Mouse (Mus musculus) urinary bladder, postnatal 36 days (tissue): ENCODE data around the gene Brd4.
A peak's percentile ranks its signal among the peaks of the same experiment; 100 is the strongest.

ENCODE experiments used
- DNase-seq, 2 experiments: peaks; one replicate each; pipeline ENCODE4 v3.0.0; 2022; ENCODE audit warnings: low spot score in 2 of 2, mixed read lengths in 1 of 2

Gene Brd4

DNA sequence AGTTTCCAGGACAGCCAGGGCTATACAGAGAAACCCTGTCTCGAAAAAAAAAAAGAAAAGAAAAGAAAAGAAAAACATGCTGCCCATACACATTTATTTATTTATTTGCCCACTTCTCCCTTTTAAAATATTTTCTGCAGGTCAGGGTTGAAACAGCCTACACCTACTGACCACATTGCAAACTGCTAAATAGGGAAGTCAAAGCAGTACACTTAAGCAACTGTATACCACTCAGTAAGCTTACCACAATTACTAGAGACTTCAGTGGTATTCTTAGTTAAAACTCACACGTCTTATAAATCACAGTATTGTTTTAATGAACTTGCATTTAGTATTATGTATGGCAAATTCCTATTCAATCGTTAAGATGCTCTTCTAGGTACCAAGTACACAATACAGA, 3.9 kb downstream of the Brd4 start:
- DNase-seq, result no peak

GRCm38 (mm10) chr17:32277201-32277600, 7.3 kb downstream of the Brd4 start:
- no peak for DNase-seq

- no peak for DNase-seq
These were observed 9.0 kb downstream of the Brd4 start for GRCm38 (mm10) chr17:32275568-32275967.

- DNase-seq, result no peak
These were observed 15.4 kb downstream of the Brd4 start for GRCm38 (mm10) chr17:32269151-32269550.

- peak in 1 of 2 experiments; percentile 16 for DNase-seq
These were observed 16.0 kb downstream of the Brd4 start for GRCm38 (mm10) chr17:32268540-32268960.

DNA sequence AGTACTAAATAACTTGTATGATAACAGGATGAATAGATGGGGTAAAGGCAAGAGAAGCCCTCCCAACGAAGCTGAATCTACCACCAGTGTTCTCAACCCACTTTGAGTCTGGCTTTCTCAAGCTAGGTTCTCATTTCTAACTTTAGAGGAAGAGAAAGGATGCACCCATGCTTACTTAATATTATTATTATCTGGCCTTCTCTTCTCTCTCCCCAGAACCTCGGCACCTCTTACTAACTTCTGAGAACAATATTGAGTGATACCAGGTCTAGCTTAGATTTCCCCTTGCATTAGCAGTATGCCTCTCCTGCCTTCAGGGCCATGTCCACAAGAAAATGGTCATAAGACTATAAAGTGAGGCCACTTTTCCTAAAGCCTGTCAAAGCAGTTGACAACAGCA, 16.4 kb downstream of the Brd4 start:
- DNase-seq, result no peak

GRCm38 (mm10) chr17:32267617-32268016, 16.9 kb downstream of the Brd4 start:
- no peak for DNase-seq

DNA sequence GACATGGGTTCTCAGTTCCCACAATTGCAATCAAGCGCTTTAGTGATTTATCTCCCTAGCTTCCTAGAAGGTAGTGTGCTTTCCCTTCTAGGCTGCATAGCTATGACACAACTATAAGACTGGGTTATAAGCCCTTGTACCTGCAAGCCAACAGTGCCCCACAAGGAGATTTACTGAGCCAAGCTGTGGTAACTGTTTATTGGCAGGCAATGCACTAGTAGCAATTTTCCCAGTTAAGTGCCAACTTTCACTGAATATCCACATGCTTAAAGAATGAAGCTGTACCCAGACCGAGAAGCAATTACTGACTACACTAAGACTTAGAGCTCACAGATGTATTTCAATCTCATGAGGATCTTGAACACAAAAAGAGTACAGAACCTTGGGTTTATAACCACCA, 20.9 kb downstream of the Brd4 start:
- DNase-seq, result no peak

DNA sequence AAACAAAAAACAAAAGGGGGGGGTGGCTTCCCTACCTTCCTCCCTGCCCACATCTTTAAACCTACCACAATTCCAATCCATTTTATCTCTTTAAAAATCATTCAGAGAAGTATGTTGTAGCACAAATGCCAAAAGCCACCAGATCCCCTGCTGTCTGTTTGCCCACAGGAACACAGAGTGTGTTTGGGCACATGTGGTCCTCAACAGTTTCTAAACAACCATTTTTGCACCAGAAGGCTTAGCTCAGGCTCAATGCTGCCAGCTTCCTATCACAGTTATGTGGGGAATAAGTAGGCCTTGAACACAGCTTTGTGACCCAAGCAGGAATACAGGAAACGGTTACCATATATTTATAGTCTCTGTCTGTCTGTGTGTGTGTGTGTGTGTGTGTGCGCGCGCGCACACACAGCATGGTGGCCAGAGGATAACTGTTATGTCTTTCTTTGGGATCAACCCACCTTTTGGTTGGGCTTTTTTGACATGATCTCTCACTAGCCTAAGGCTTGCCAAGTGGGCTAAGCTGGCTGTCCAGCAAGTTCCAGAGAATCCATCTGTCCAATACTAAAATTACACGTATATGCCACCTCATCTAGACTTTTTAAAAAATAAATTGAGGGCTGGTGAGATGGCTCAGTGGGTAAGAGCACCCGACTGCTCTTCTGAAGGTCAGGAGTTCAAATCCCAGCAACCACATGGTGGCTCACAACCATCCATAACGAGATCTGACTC, 21.5 kb downstream of the Brd4 start:
- DNase-seq, result no peak

DNA sequence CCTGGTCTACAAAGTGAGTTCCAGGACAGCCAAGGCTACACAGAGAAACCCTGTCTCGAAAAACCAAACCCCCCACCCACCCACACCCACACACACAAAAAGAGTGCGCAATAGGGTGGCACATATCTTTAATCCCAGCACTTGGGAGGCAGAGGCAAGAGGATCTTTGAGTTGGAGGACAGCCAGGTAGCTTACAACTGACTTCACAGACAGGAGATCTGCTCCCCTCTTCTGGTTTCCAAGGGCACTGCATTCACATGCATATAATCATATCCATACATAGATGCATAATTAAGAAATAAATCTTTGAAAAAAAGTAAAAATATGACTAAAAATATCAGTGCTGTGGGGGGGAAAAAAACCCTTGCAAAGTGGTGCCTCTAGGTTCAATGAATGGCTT, 25.7 kb downstream of the Brd4 start:
- DNase-seq, result no peak

DNA sequence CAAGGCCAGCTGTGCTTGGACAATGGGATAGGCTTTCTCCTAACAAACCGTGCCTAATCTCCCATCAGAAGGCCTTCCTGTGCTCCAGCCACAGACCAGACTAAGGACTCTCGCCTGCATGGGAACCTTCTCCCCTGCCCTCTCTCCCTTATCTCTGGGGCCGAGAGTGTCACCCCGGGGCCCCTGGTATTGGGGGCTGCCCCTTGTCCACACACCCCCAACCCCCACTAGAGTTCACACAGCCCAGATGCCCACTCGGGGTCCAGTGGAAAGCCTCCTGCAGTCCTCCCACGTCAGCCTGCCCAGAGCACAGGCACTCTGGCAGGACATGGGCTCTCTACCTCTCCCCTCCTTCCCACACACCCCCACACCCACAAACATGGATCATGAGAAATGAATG, 26.6 kb downstream of the Brd4 start:
- no peak for DNase-seq

DNA sequence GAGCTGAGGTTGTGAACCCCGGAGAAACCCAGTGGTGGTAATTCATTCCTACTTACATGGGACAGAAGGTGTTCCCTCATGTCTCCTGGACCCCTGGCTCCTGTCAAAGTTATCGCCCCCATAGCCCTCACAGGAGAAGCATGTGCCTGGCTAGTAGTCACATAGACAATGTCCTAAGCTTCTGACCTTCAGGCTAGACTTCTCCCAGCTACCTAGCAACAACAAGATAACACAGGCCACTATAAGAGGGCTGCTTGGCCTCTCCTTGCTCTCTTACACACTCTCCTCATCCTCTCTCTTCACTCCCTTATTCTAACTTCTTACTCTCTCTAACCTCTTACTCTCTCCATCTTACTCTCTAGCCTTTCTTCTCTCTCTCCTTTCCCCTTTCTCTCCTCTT, 27.1 kb downstream of the Brd4 start:
- DNase-seq, result no peak

GRCm38 (mm10) chr17:32256896-32257295, 27.6 kb downstream of the Brd4 start:
- DNase-seq, result no peak

GRCm38 (mm10) chr17:32253261-32253660, 31.3 kb downstream of the Brd4 start:
- DNase-seq, result no peak

DNA sequence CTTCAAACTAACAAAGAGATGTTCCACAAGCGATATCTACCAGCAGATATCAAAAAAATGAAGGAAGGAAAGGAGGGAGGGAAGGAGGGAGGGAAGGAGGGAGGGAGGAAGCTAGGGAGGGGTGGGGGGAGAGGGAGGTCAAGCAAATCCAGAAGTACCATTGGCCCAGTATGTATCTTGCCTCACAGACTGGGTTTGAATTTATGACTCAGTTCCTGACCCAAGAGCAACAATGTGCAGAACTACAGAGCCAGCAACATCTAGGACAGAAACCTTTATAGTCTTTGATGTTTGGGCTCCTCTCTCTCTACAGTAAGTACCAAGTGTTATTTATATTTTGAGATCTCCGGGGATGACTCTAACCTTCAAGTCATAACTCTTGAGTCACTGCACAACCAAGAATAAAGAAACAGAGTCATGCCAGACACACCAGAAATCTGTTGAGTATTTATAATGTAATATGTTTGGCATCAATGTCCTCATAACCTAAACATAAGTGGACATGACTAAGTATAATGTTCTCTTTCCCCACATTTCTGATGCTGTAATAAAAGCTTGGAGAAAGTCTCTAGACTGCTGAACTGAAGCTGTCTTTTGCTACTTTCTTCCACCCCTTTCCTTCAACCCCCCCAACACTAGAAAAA, 32.6 kb downstream of the Brd4 start:
- DNase-seq, result no peak

- no peak for DNase-seq
These were observed 34.5 kb downstream of the Brd4 start for GRCm38 (mm10) chr17:32250066-32250465.

DNA sequence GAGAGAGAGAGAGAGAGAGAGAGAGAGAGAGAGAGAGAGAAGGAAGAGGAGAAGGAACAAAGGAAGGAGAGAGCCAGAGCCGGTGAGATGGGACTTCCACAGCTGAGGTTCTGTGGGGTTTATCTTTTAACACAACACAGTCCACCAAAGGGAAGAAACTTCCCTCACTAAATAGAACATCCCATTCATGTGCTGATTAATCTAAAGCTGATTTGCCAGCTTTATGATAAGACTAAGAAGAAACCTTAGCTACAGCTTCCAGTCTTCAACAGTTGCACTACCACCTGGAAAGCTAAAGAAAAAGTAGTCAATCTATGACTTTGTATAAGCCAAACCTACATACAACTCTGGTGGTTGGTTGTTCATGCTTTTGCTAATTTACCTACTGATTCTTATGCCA, 36.3 kb downstream of the Brd4 start:
- DNase-seq, result no peak

DNA sequence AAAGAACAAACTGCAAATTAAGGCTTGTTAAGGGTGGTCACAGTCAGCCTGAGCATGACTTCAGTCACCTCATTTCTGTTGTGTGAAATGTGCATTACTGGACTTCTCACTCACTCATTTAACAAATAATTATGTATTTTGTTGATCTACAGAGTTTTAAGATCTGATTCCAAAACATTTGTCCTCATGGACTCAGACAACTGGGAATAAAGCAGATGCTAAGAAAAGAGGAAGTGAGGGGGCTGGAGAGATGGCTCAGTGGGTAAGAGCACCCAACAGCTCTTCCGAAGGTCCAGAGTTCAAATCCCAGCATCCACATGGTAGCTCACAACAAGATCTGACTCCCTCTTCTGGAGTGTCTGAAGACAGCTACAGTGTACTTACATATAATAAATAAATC, 36.9 kb downstream of the Brd4 start:
- DNase-seq, result no peak

DNA sequence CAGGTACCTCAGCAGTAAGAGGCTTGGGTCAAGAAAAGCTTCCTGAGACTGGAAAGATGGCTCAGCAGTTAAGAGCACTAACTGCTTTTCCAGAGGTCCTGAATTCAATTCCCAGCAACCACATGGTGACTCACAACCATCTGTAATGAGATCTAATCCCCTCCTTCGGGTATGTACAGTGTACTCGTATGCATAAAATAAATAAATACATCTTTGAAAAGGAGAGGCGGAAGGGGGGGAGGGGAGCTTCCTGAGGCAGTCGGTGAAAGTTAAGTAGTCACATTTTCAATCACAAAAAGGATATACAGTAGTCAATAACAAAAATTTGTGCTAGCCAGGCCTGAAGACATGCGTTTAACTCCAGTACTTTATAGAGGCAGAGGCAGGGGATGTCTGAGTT, 38.4 kb downstream of the Brd4 start:
- DNase-seq, result no peak

- DNase-seq, result no peak
These were observed 43.5 kb downstream of the Brd4 start for GRCm38 (mm10) chr17:32240881-32241531.

DNA sequence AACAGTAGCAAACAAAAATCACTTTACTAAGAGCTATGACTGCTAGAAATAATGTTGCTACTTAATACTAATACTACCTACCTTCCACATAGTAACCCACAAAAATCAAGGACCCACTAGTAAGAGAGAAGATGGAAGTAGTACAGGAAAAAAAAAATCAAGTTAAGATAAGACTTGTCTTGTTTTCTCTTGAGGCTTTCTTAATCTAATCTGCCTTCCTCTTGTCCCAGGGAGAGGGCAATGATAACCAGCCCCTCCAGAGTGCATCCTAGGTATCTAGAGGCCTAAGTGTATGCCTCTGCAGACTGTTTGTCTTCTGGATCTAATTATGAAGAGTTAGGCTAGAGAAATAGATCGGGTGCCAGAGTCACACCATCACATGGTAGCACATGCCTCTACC, 45.9 kb downstream of the Brd4 start:
- no peak for DNase-seq

DNA sequence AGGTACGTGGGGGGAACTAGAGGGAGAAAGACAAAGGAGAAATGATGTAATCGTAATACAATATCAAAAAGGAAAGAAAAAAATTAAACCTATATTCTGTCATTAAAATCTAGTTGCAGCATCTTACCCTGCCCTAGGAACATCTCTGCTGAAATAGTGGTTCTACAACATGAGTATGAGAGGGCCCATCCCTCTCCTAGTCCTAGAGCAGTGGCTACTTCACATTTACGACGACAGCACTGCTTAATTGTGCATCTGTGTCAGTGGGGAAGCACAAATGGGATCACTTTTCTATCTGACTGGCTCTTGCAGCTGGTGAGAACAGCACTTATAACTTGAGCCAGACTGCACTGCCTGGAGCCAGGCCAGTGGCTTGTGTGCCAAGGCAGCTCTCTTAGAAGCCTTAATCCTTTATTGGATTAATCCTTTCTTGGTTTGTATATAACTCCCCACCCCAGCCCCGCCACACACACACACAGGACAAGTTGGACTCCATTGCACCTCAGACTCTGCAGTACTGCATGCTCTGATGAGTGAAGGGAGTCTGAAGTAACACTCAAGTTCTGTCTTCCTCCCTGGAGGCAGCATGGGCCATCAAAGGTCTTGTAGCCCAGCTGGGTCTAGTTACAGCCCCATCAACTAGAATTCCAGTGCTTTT, 48.9 kb downstream of the Brd4 start:
- DNase-seq, result peak; percentile 14 to 65

DNA sequence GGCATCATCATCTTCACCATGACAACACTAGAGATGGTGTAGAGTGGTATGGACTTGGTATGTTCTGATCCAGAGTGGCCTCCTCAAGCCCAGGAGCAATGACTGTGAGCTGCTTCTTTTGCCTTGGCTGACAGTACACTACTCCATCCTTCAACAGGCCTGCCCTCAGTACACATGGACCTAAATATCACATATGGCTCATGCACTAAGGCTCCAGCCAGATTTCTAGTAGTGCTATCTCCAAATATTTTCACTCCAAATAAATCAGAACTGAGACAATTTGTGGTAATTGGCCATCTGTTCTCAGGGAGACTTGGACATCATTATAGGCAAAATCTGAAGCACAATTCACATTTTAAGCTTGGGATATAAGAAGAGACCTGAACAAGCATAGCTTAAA, 51.3 kb downstream of the Brd4 start:
- DNase-seq, result no peak
